Mouse (Mus musculus) cortical plate, adult 2 months (tissue): Measurements from ENCODE around the gene Cgas.

Source experiments
- CTCF ChIP-seq: fragments of 200-500 bp; IDR thresholded peaks from 2 replicates; pipeline ENCODE4 v1.5.1; 2011; ENCODE audit warnings: mild to moderate bottlenecking, control low read depth, low read length; ENCODE audit not compliant: insufficient read depth; ENCODE audit errors: extremely low read depth
- POLR2A ChIP-seq: fragments of 200-500 bp; IDR thresholded peaks from 2 replicates; pipeline ENCODE4 v1.6.1; 2011; ENCODE audit warnings: mild to moderate bottlenecking, low read length, control low read depth; ENCODE audit not compliant: insufficient read depth; ENCODE audit errors: extremely low read depth

DNA sequence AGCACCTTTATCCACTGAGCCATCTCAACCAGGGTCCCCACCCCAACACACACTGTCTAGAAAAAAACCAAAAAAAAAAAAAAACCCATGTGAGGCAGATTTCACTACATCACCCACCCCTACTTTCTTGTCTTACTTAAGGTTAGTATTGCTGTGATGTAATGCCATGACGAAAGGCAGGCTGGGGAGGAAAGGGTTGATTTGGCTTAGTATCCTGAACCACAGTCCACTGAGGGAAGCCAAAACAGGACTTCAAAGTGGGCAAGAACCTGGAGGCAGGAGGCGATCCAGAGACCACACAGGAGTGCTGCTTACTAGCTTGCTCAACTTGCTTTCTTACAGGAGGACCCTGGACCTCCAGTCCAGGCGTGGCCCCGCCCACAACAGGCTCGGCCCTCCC, 7.4 kb upstream of the Cgas start:
- TF ChIP-seq POLR2A (no peak), CTCF (no peak)
